ENCODE assay signal across 8 mouse cellular contexts in the genomic region with DNA sequence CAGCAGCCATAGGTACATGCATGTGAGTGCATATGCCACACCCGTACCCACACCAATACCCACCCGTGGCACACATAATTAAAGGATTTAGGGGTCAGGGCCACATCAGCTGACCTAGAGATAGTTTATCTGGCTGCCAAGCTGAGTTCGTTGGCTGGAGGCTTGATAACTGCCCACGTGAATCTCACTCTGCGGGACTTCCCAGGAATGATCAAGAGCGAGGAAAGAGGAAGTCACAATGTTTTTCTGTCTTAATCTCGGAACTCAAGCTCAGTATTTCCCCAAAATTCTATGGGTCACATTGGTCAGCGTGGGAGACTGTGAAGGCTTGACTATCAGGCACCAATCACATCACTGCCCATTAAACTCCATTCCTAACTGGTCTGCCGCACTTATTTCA. TPM values are rescaled to one million over a fixed set of nuclear protein-coding genes. Genes with fewer than 3 reads are reported as not detected.
A peak's percentile ranks its signal among the peaks of the same experiment; 100 is the strongest.
DNase-seq lines count a peak whose midpoint lies in the region; ATAC-seq and TF ChIP-seq lines count a peak whose summit lies in the region.

No protein-coding gene starts in this region.

- TF ChIP-seq CTCF in left cerebral cortex, adult 2 months (IDR thresholded peaks at IDR 0.05), result no peak

- H3K4me2 ChIP-seq in forebrain, embryonic 14.5 days (ENCODE audit: low read length), result peak overlapping the region; percentile 90
- peak overlapping the region; percentile 77 for H3K4me2 ChIP-seq in limb, embryonic 15.5 days
- peak overlapping the region; percentile 80 for H3K4me2 ChIP-seq in neural tube, embryonic 15.5 days

- H3K9ac ChIP-seq in forebrain, embryonic 14.5 days (ENCODE audit: low read length), result peak overlapping the region; percentile 94; the same call in 1 of the 2 replicates
- H3K9ac ChIP-seq in limb, embryonic 15.5 days, result no peak overlapping the region
- H3K9ac ChIP-seq in neural tube, embryonic 15.5 days (replicated peaks), result 0 out of 2 replicates have a peak overlapping the region, but pooled peaks have one; percentile 86

- peaks cover 14% of the 10 kb centered on the region for H3K4me1 ChIP-seq in forebrain, embryonic 14.5 days (ENCODE audit: control insufficient read depth, insufficient read depth, low read length)
- H3K4me1 ChIP-seq in limb, embryonic 15.5 days, result peaks cover 13% of the 10 kb centered on the region; the same call in 1 of the 2 replicates
- peaks cover 32% of the 10 kb centered on the region for H3K4me1 ChIP-seq in neural tube, embryonic 15.5 days

- H3K36me3 ChIP-seq in forebrain, embryonic 14.5 days (ENCODE audit: control insufficient read depth, insufficient read depth, low read length), result peaks cover 4% of the 10 kb centered on the region; the same call in 1 of the 2 replicates
- H3K36me3 ChIP-seq in limb, embryonic 15.5 days, result no peaks in the 10 kb centered on the region
- no peaks in the 10 kb centered on the region for H3K36me3 ChIP-seq in neural tube, embryonic 15.5 days

- H3K4me3 ChIP-seq in left cerebral cortex, adult 2 months, result no peak overlapping the region; the same call in 1 of the 2 replicates
- H3K4me3 ChIP-seq in forebrain, embryonic 14.5 days (ENCODE audit: low read depth, low read length), result peak overlapping the region; percentile 86; the same call in 1 of the 2 replicates
- H3K4me3 ChIP-seq in limb, embryonic 15.5 days, result peak overlapping the region; percentile 77
- peak overlapping the region; percentile 82; the same call in 1 of the 2 replicates for H3K4me3 ChIP-seq in neural tube, embryonic 15.5 days (replicated peaks)

- intact Hi-C loops in left cerebral cortex, adult 2 months (cut with DNase I), result loop anchor here (1.0 kb wide), 1 partner anchor 91 kb away; no protein-coding TSS in a partner anchor
- intact Hi-C loops in left cerebral cortex, postnatal 10 days (cut with DNase I), result no loop called here

- no peaks in the 10 kb centered on the region for H3K27me3 ChIP-seq in forebrain, embryonic 14.5 days (replicated peaks; ENCODE audit: control insufficient read depth, insufficient read depth, low read length)
- no peaks in the 10 kb centered on the region for H3K27me3 ChIP-seq in limb, embryonic 15.5 days
- H3K27me3 ChIP-seq in neural tube, embryonic 15.5 days (replicated peaks), result no peaks in the 10 kb centered on the region

- 86% methylated on average over 9 of the region's 9 CpGs for WGBS in forebrain, embryonic 14.5 days
- 84% methylated on average over 9 of the region's 9 CpGs for WGBS in limb, embryonic 15.5 days
- WGBS in neural tube, embryonic 15.5 days, result 87% methylated on average over 9 of the region's 9 CpGs

- DNase-seq in left cerebral cortex, adult 2 months (ENCODE audit: extremely low spot score in 1 of 2, low spot score in 2 of 2), result no peak
- no peak for DNase-seq in left cerebral cortex, postnatal 10 days (ENCODE audit: extremely low spot score in 1 of 2, low spot score in 2 of 2)
- no peak for DNase-seq in forebrain, embryonic 14.5 days (ENCODE audit: low spot score)
- no peak for DNase-seq in ovary, postnatal 10 days (ENCODE audit: low spot score)
- no peak for DNase-seq in thymus, postnatal 0 days (ENCODE audit: low spot score)
- DNase-seq in kidney, postnatal 14 days, result no peak

- ATAC-seq in forebrain, embryonic 14.5 days, result no peak
- no peak for ATAC-seq in limb, embryonic 15.5 days (ENCODE audit: insufficient number of reproducible peaks, low FRiP score, low TSS enrichment, low read depth)
- no peak for ATAC-seq in neural tube, embryonic 15.5 days (ENCODE audit: low FRiP score)

- peak overlapping the region; percentile 93 for H3K27ac ChIP-seq in left cerebral cortex, adult 2 months
- peak overlapping the region; percentile 91; the same call in 1 of the 2 replicates for H3K27ac ChIP-seq in forebrain, embryonic 14.5 days (ENCODE audit: low read depth, low read length)
- H3K27ac ChIP-seq in limb, embryonic 15.5 days, result 0 out of 2 replicates have a peak overlapping the region, but pooled peaks have one; percentile 88
- peak overlapping the region; percentile 92; the same call in 1 of the 2 replicates for H3K27ac ChIP-seq in neural tube, embryonic 15.5 days (replicated peaks)

- H3K9me3 ChIP-seq in forebrain, embryonic 14.5 days (replicated peaks; ENCODE audit: control insufficient read depth, low read length), result no peaks in the 10 kb centered on the region
- H3K9me3 ChIP-seq in limb, embryonic 15.5 days, result no peaks in the 10 kb centered on the region
- H3K9me3 ChIP-seq in neural tube, embryonic 15.5 days (replicated peaks), result no peaks in the 10 kb centered on the region

RNA-seq across cellular contexts. Expression of gene Manbal, which starts 0.6 kb away (rescaled TPM):
- 10 to 100 TPM; 57.3 to 58.1 TPM for total RNA-seq in left cerebral cortex, adult 2 months (2021)
- 10 to 100 TPM; 85.0 to 88.8 TPM for total RNA-seq in left cerebral cortex, postnatal 10 days (2021)
- 72.7 and 78.5 TPM in 2 replicates for polyA plus RNA-seq in forebrain, embryonic 14.5 days (2014; fragmentation: Nextera tagmentation; extraction: Ambion mirVana)
- polyA plus RNA-seq in limb, embryonic 15.5 days (2015; fragmentation: Nextera tagmentation; extraction: Ambion mirVana), result 87.6 and 87.9 TPM in 2 replicates
- polyA plus RNA-seq in neural tube, embryonic 15.5 days (2015; fragmentation: Nextera tagmentation; extraction: Ambion mirVana), result 110 and 112 TPM in 2 replicates
- 63.8 and 73.4 TPM in 2 replicates for polyA plus RNA-seq in thymus, postnatal 0 days (2015; fragmentation: Nextera tagmentation; extraction: Ambion mirVana)

RNA-seq across cellular contexts. Expression of gene Ghrh, which starts 19.5 kb away (rescaled TPM):
- total RNA-seq in left cerebral cortex, adult 2 months (2021), result not detected
- not detected for total RNA-seq in left cerebral cortex, postnatal 10 days (2021)
- 1.1 and 2.5 TPM in 2 replicates for polyA plus RNA-seq in forebrain, embryonic 14.5 days (2014; fragmentation: Nextera tagmentation; extraction: Ambion mirVana)
- polyA plus RNA-seq in limb, embryonic 15.5 days (2015; fragmentation: Nextera tagmentation; extraction: Ambion mirVana), result not detected in 2 replicates
- polyA plus RNA-seq in neural tube, embryonic 15.5 days (2015; fragmentation: Nextera tagmentation; extraction: Ambion mirVana), result 1.8 TPM in 1 of 2 replicates, not detected in the other
- 0.72 TPM in 1 of 2 replicates, not detected in the other for polyA plus RNA-seq in thymus, postnatal 0 days (2015; fragmentation: Nextera tagmentation; extraction: Ambion mirVana)

RNA-seq across cellular contexts. Expression of gene Src, which starts 51.5 kb away (rescaled TPM):
- 100 to 1,000 TPM; 133 to 134 TPM for total RNA-seq in left cerebral cortex, adult 2 months (2021)
- 10 to 100 TPM; 83.6 to 84.2 TPM for total RNA-seq in left cerebral cortex, postnatal 10 days (2021)
- 30.1 and 31.0 TPM in 2 replicates for polyA plus RNA-seq in forebrain, embryonic 14.5 days (2014; fragmentation: Nextera tagmentation; extraction: Ambion mirVana)
- polyA plus RNA-seq in limb, embryonic 15.5 days (2015; fragmentation: Nextera tagmentation; extraction: Ambion mirVana), result 14.8 and 18.5 TPM in 2 replicates
- 25.4 and 33.0 TPM in 2 replicates for polyA plus RNA-seq in neural tube, embryonic 15.5 days (2015; fragmentation: Nextera tagmentation; extraction: Ambion mirVana)
- 5.3 and 5.9 TPM in 2 replicates for polyA plus RNA-seq in thymus, postnatal 0 days (2015; fragmentation: Nextera tagmentation; extraction: Ambion mirVana)
